Mouse (Mus musculus): ENCODE data around the gene Ankmy2. TPM values are rescaled to one million over a fixed set of nuclear protein-coding genes. Genes with fewer than 3 reads are reported as not detected.
A peak's percentile ranks its signal among the peaks of the same experiment; 100 is the strongest.

Gene Ankmy2
- polyA plus RNA-seq, 1 experiment = 16.9 TPM

- DNase-seq = no peak
- Histone ChIP-seq H3K4me1 (ENCODE audit: control insufficient read depth, insufficient read depth, low read length) (peaks cover 5% of the 10 kb centered on the region; the same call in 1 of the 2 replicates), H3K4me3 (ENCODE audit: insufficient read depth, low read depth, low read length) (peak overlapping the region; percentile 86), H3K27me3 (replicated peaks; ENCODE audit: control insufficient read depth, insufficient read depth, low read length) (no peaks in the 10 kb centered on the region), H3K27ac (ENCODE audit: insufficient read depth, low read depth, low read length) (peak overlapping the region; percentile 40), H3K36me3 (ENCODE audit: control insufficient read depth, insufficient read depth, low read length) (no peaks in the 10 kb centered on the region)
- WGBS = under 1% methylated on average over 33 of the region's 33 CpGs
- TF ChIP-seq POLR2A (IDR thresholded peaks at IDR 0.05; ENCODE audit: low read depth, low read length) (no peak), CTCF (conservative IDR thresholded peaks at IDR 0.05; ENCODE audit: insufficient read depth, insufficient read length, low read depth, low read length) (no peak)
Measured at GRCm38 (mm10) chr12:36156101-36156636, 745 bp upstream of the Ankmy2 start.

GRCm38 (mm10) chr12:36157304-36157637 is 357 bp downstream of the Ankmy2 start:
- Histone ChIP-seq H3K4me1 (ENCODE audit: control insufficient read depth, insufficient read depth, low read length) (peaks cover 5% of the 10 kb centered on the region; the same call in 1 of the 2 replicates), H3K4me3 (ENCODE audit: insufficient read depth, low read depth, low read length) (peak overlapping the region; percentile 86), H3K27me3 (replicated peaks; ENCODE audit: control insufficient read depth, insufficient read depth, low read length) (no peaks in the 10 kb centered on the region), H3K36me3 (ENCODE audit: control insufficient read depth, insufficient read depth, low read length) (no peaks in the 10 kb centered on the region), H3K27ac (ENCODE audit: insufficient read depth, low read depth, low read length) (peak overlapping the region; percentile 93)
- DNase-seq = no peak
- no peak for TF ChIP-seq POLR2A (IDR thresholded peaks at IDR 0.05; ENCODE audit: low read depth, low read length)
- no peak for TF ChIP-seq CTCF (conservative IDR thresholded peaks at IDR 0.05; ENCODE audit: insufficient read depth, insufficient read length, low read depth, low read length)
- WGBS = 0% methylated on average over 14 of the region's 14 CpGs

GRCm38 (mm10) chr12:36157638-36158308 is 859 bp downstream of the Ankmy2 start, which contains the start of gene Bzw2:
Gene Bzw2 (minus strand): TSS chr12:36158080.
- H3K36me3 ChIP-seq (ENCODE audit: control insufficient read depth, insufficient read depth, low read length) = no peaks in the 10 kb centered on the region
- peak within 1 kb of the TSS; percentile 93 for H3K27ac ChIP-seq (ENCODE audit: insufficient read depth, low read depth, low read length)
- DNase-seq = peak; percentile 86
- peak within 1 kb of the TSS; percentile 86 for H3K4me3 ChIP-seq (ENCODE audit: insufficient read depth, low read depth, low read length)
- under 1% methylated on average over 26 of the region's 26 CpGs for WGBS
- H3K4me1 ChIP-seq (ENCODE audit: control insufficient read depth, insufficient read depth, low read length) = peaks cover 5% of the 10 kb centered on the region; the same call in 1 of the 2 replicates
- TF ChIP-seq CTCF (conservative IDR thresholded peaks at IDR 0.05; ENCODE audit: insufficient read depth, insufficient read length, low read depth, low read length) (no peak), POLR2A (IDR thresholded peaks at IDR 0.05; ENCODE audit: low read depth, low read length) (peak; percentile 23)
- H3K27me3 ChIP-seq (replicated peaks; ENCODE audit: control insufficient read depth, insufficient read depth, low read length) = no peaks in the 10 kb centered on the region

- no peak overlapping the region for H3K4me3 ChIP-seq (ENCODE audit: insufficient read depth, low read depth, low read length)
- no peak overlapping the region for H3K27ac ChIP-seq (ENCODE audit: insufficient read depth, low read depth, low read length)
- 81% methylated on average over 7 of the region's 7 CpGs for WGBS
- no peak for DNase-seq
- H3K36me3 ChIP-seq (ENCODE audit: control insufficient read depth, insufficient read depth, low read length) = no peaks in the 10 kb centered on the region; the same call in 1 of the 2 replicates
- H3K27me3 ChIP-seq (replicated peaks; ENCODE audit: control insufficient read depth, insufficient read depth, low read length) = no peaks in the 10 kb centered on the region
- no peaks in the 10 kb centered on the region for H3K4me1 ChIP-seq (ENCODE audit: control insufficient read depth, insufficient read depth, low read length)
- TF ChIP-seq CTCF (conservative IDR thresholded peaks at IDR 0.05; ENCODE audit: insufficient read depth, insufficient read length, low read depth, low read length) = no peak
- TF ChIP-seq POLR2A (IDR thresholded peaks at IDR 0.05; ENCODE audit: low read depth, low read length) = no peak
Measured at GRCm38 (mm10) chr12:36164126-36164791, 7.3 kb downstream of the Ankmy2 start.

DNA sequence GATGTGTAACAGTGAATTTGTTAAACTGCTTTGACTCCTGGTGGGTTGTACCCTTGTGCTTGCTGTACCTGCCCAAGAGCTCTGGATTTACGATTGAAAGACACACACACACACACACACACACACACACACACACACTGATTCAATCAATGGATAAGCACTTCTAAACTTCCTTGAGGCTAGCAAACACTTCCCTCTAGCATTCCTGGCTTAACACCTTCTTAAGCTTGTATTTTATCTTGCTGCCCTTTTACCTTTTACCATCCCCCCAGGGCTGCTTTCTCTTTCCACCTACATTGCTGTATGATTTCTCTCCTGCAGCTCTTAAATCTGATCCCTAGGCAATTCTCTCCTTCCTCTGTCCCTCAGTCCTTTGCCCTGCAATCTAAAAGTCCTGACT is 8.4 kb downstream of the Ankmy2 start:
- H3K4me3 ChIP-seq (ENCODE audit: insufficient read depth, low read depth, low read length) = no peak overlapping the region
- H3K4me1 ChIP-seq (ENCODE audit: control insufficient read depth, insufficient read depth, low read length) = no peaks in the 10 kb centered on the region
- no peak overlapping the region for H3K27ac ChIP-seq (ENCODE audit: insufficient read depth, low read depth, low read length)
- no peak for DNase-seq
- WGBS = 61% methylated on average over 1 of the region's 1 CpGs
- H3K27me3 ChIP-seq (replicated peaks; ENCODE audit: control insufficient read depth, insufficient read depth, low read length) = no peaks in the 10 kb centered on the region
- no peak for TF ChIP-seq POLR2A (IDR thresholded peaks at IDR 0.05; ENCODE audit: low read depth, low read length)
- TF ChIP-seq CTCF (conservative IDR thresholded peaks at IDR 0.05; ENCODE audit: insufficient read depth, insufficient read length, low read depth, low read length) = no peak
- H3K36me3 ChIP-seq (ENCODE audit: control insufficient read depth, insufficient read depth, low read length) = no peaks in the 10 kb centered on the region; the same call in 1 of the 2 replicates

DNA sequence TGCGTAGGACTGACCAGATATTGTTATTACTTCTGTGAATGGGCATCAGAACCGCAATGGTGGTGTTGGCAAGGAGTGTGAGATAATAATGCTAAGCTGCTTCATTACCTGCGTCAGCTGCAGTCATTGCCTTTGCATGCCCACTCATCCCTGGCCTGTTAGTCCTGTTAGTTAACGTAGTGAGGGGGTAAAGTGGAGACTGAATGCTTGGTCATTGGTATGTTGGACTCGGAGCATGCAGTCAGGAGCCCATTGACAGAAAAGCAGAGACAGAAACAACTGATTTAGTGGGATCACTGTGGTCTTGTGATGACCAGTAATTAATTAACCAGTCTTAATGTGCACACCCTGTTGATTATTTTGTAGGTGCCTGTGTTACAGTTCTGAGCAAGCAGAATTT is 20.3 kb downstream of the Ankmy2 start:
- H3K36me3 ChIP-seq (ENCODE audit: control insufficient read depth, insufficient read depth, low read length) = no peaks in the 10 kb centered on the region; the same call in 1 of the 2 replicates

DNA sequence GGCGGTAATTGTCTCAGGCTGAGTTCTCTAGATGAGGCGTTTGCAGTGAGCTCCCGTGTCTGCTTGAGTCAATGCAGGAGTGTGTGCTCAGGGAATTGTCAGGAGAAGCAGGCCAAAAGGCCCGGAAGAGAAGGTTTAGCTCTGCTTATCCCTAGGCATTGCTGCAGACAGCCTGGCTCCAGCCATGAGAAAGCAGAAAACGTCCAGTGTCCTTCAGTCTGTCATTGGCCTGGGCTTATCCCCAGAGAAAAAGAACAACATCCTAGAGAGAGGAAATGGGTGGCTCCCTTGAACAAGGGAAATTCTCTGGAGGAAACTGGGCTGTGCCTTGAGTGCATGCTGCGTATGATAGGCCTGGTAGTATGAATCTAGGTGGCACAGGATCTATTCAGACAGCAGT is 25.7 kb downstream of the Ankmy2 start:
- peak; percentile 64 for DNase-seq
- H3K4me1 ChIP-seq (ENCODE audit: control insufficient read depth, insufficient read depth, low read length) = no peaks in the 10 kb centered on the region
- H3K27ac ChIP-seq (ENCODE audit: insufficient read depth, low read depth, low read length) = peak overlapping the region; percentile 6
- H3K4me3 ChIP-seq (ENCODE audit: insufficient read depth, low read depth, low read length) = no peak overlapping the region
- H3K36me3 ChIP-seq (ENCODE audit: control insufficient read depth, insufficient read depth, low read length) = no peaks in the 10 kb centered on the region; the same call in 1 of the 2 replicates
- no peaks in the 10 kb centered on the region for H3K27me3 ChIP-seq (replicated peaks; ENCODE audit: control insufficient read depth, insufficient read depth, low read length)
- WGBS = 63% methylated on average over 6 of the region's 6 CpGs
- no peak for TF ChIP-seq CTCF (conservative IDR thresholded peaks at IDR 0.05; ENCODE audit: insufficient read depth, insufficient read length, low read depth, low read length)
- TF ChIP-seq POLR2A (IDR thresholded peaks at IDR 0.05; ENCODE audit: low read depth, low read length) = no peak

More for the DNA sequence above, 20.3 kb downstream of the Ankmy2 start:
- no peak overlapping the region for H3K27ac ChIP-seq (ENCODE audit: insufficient read depth, low read depth, low read length)
- 66% methylated on average over 5 of the region's 5 CpGs for WGBS
- H3K27me3 ChIP-seq (replicated peaks; ENCODE audit: control insufficient read depth, insufficient read depth, low read length) = no peaks in the 10 kb centered on the region
- no peak for DNase-seq
- TF ChIP-seq POLR2A (IDR thresholded peaks at IDR 0.05; ENCODE audit: low read depth, low read length) (no peak), CTCF (conservative IDR thresholded peaks at IDR 0.05; ENCODE audit: insufficient read depth, insufficient read length, low read depth, low read length) (no peak)
- H3K4me3 ChIP-seq (ENCODE audit: insufficient read depth, low read depth, low read length) = no peak overlapping the region
- no peaks in the 10 kb centered on the region for H3K4me1 ChIP-seq (ENCODE audit: control insufficient read depth, insufficient read depth, low read length)

Data from kidney, adult 2 months (tissue).